In the genomic region with DNA sequence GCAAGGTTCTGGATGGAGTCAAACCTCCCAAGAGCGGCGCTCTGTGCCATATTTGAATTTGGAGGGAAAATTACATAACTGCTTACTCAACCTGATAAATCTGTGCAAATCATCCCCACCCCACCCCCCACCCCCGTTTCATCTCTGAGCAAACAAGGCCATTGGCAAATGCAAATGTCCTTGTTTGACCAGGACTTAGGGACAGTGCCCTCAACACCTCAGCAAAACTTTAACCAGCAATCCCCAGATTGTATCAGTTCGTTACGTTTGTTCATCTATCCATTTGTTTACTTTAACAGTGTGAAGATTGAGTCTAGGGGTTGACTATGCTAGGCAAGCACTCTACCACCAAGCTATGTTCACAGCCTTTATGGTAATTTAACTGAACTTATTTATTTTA, we compare ENCODE assay signal across 26 mouse cellular contexts. TPM values are rescaled to one million over a fixed set of nuclear protein-coding genes. Genes with fewer than 3 reads are reported as not detected.
A peak's percentile ranks its signal among the peaks of the same experiment; 100 is the strongest.
DNase-seq lines count a peak whose midpoint lies in the region; ATAC-seq and TF ChIP-seq lines count a peak whose summit lies in the region.
"Had no signal": no experiment of that assay in that cellular context is flagged by ENCODE, and none has a peak within 500 bp of the region (broad histone marks: within the 10 kb centered on the region; RNA-seq: fewer than 3 reads in every experiment).

No protein-coding gene starts in this region.

- no peak overlapping the region for H3K4me3 ChIP-seq in liver, adult 2 months (ENCODE audit: insufficient read depth, low read depth, low read length)
- H3K4me3 ChIP-seq in liver, embryonic 13.5 days (replicated peaks), result no peak overlapping the region
- H3K4me3 ChIP-seq in liver, embryonic 16.5 days (ENCODE audit: low read depth, low read length), result no peak overlapping the region
- H3K4me3 ChIP-seq: embryonic facial prominence, embryonic 12.5 days; embryonic facial prominence, embryonic 15.5 days; gastrocnemius, adult 2 months; heart, embryonic 12.5 days; heart, embryonic 15.5 days; hindbrain, embryonic 10.5 days; hindbrain, embryonic 13.5 days had no signal

- no peaks in the 10 kb centered on the region for H3K27me3 ChIP-seq in liver, adult 2 months (ENCODE audit: control insufficient read depth, insufficient read depth, low read length)
- peaks cover 17% of the 10 kb centered on the region; the same call in 1 of the 2 replicates for H3K27me3 ChIP-seq in liver, embryonic 13.5 days
- peaks cover 4% of the 10 kb centered on the region; the same call in 1 of the 2 replicates for H3K27me3 ChIP-seq in liver, embryonic 16.5 days (ENCODE audit: control insufficient read depth, insufficient read depth, low read depth, low read length)
- H3K27me3 ChIP-seq: embryonic facial prominence, embryonic 12.5 days; embryonic facial prominence, embryonic 15.5 days; heart, embryonic 12.5 days; heart, embryonic 15.5 days; hindbrain, embryonic 13.5 days had no signal

- no peak for TF ChIP-seq CTCF in liver, adult 2 months (IDR thresholded peaks at IDR 0.05; ENCODE audit: low read depth, low read length)

- H3K4me2 ChIP-seq in liver, embryonic 13.5 days, result no peak overlapping the region
- no peak overlapping the region for H3K4me2 ChIP-seq in liver, embryonic 16.5 days (ENCODE audit: low read depth, low read length)
- H3K4me2 ChIP-seq: embryonic facial prominence, embryonic 12.5 days; embryonic facial prominence, embryonic 15.5 days; heart, embryonic 12.5 days; heart, embryonic 15.5 days; hindbrain, embryonic 13.5 days had no signal

- no peaks in the 10 kb centered on the region for H3K9me3 ChIP-seq in liver, embryonic 13.5 days (replicated peaks)
- no peaks in the 10 kb centered on the region for H3K9me3 ChIP-seq in liver, embryonic 16.5 days (replicated peaks; ENCODE audit: control insufficient read depth, low read length)
- H3K9me3 ChIP-seq: embryonic facial prominence, embryonic 12.5 days; embryonic facial prominence, embryonic 15.5 days; heart, embryonic 12.5 days; heart, embryonic 15.5 days; hindbrain, embryonic 10.5 days; hindbrain, embryonic 13.5 days had no signal

- H3K27ac ChIP-seq in liver, adult 2 months (replicated peaks; ENCODE audit: insufficient read depth, low read depth, low read length), result peak overlapping the region; percentile 73
- no peak overlapping the region for H3K27ac ChIP-seq in liver, embryonic 13.5 days
- H3K27ac ChIP-seq in liver, embryonic 16.5 days (ENCODE audit: low read length), result no peak overlapping the region
- H3K27ac ChIP-seq: embryonic facial prominence, embryonic 12.5 days; embryonic facial prominence, embryonic 15.5 days; gastrocnemius, adult 2 months; heart, embryonic 15.5 days; hindbrain, embryonic 10.5 days; hindbrain, embryonic 13.5 days had no signal

- H3K9ac ChIP-seq in liver, adult 2 months (ENCODE audit: low read depth, low read length), result no peak overlapping the region
- H3K9ac ChIP-seq in liver, embryonic 13.5 days, result no peak overlapping the region
- H3K9ac ChIP-seq in liver, embryonic 16.5 days (ENCODE audit: low read depth, low read length), result no peak overlapping the region
- H3K9ac ChIP-seq: embryonic facial prominence, embryonic 12.5 days; embryonic facial prominence, embryonic 15.5 days; forebrain, postnatal 0 days; heart, embryonic 12.5 days; heart, embryonic 15.5 days; hindbrain, embryonic 13.5 days had no signal

- peaks cover 29% of the 10 kb centered on the region for H3K4me1 ChIP-seq in liver, adult 2 months (ENCODE audit: control insufficient read depth, insufficient read depth, low read length)
- H3K4me1 ChIP-seq in liver, embryonic 13.5 days (replicated peaks), result peaks cover 11% of the 10 kb centered on the region; the same call in 1 of the 2 replicates
- peaks cover 4% of the 10 kb centered on the region for H3K4me1 ChIP-seq in liver, embryonic 16.5 days (ENCODE audit: control insufficient read depth, low read depth, low read length)
- H3K4me1 ChIP-seq: embryonic facial prominence, embryonic 12.5 days; embryonic facial prominence, embryonic 15.5 days; hindbrain, embryonic 10.5 days; hindbrain, embryonic 13.5 days had no signal

- no peaks in the 10 kb centered on the region for H3K79me2 ChIP-seq in liver, adult 2 months (ENCODE audit: control insufficient read depth, insufficient read depth, low read length)

- TF ChIP-seq POLR2A in liver, adult 2 months (IDR thresholded peaks at IDR 0.05; ENCODE audit: extremely low read depth, insufficient read depth, low read length), result no peak

- 29% methylated on average over 5 of the region's 5 CpGs for WGBS in liver, adult 2 months
- WGBS in liver, embryonic 13.5 days (ENCODE audit: insufficient replicate concordance), result 62% methylated on average over 5 of the region's 5 CpGs
- 62% methylated on average over 5 of the region's 5 CpGs for WGBS in liver, embryonic 16.5 days (ENCODE audit: insufficient replicate concordance)

- peak; percentile 71 for ATAC-seq in liver, embryonic 13.5 days (ENCODE audit: low read depth)
- peak; percentile 82 for ATAC-seq in liver, embryonic 16.5 days (ENCODE audit: low read depth)
- no peak for ATAC-seq in monocyte, adult 5-6 weeks (replicated peaks; ENCODE audit: insufficient number of reproducible peaks, low FRiP score, low TSS enrichment, poor library complexity, severe bottlenecking)
- ATAC-seq: CD4-positive, CD25-positive, alpha-beta regulatory T cell, adult 4 months; forebrain, embryonic 14.5 days; forebrain, postnatal 0 days; hindbrain, embryonic 16.5 days had no signal

- no peaks in the 10 kb centered on the region for H3K36me3 ChIP-seq in liver, adult 2 months (ENCODE audit: control insufficient read depth, insufficient read depth, low read length)
- H3K36me3 ChIP-seq in liver, embryonic 13.5 days, result no peaks in the 10 kb centered on the region
- H3K36me3 ChIP-seq in liver, embryonic 16.5 days (ENCODE audit: control insufficient read depth, insufficient read depth), result no peaks in the 10 kb centered on the region
- H3K36me3 ChIP-seq: embryonic facial prominence, embryonic 12.5 days; embryonic facial prominence, embryonic 15.5 days; heart, embryonic 12.5 days; heart, embryonic 15.5 days; hindbrain, embryonic 10.5 days; hindbrain, embryonic 13.5 days had no signal

- DNase-seq in liver, result peak; percentile 27
- DNase-seq in liver, adult 2 months (ENCODE audit: extremely low read depth, low read depth, low spot score), result peak; percentile 94
- no peak for DNase-seq in liver, embryonic 13.5 days
- DNase-seq in adrenal gland, postnatal 25 days, result no peak
- DNase-seq in heart, adult 18-20 months, result no peak
- DNase-seq: adrenal gland, adult 2 months; adrenal gland, postnatal 36 days; cerebellum, adult 18-20 months; cerebellum, adult 9-10 months; cerebellum, postnatal 14 days; forebrain, postnatal 0 days; gastrocnemius, adult 2 months; gastrocnemius, postnatal 14 days; heart, postnatal 10 days; heart, postnatal 36 days had no signal

RNA-seq across cellular contexts. Expression of gene Stim2, which starts 32.6 kb away (rescaled TPM):
- total RNA-seq in liver, adult 2 months (2014; rRNA removed), result 13.2 and 13.7 TPM in 2 replicates
- polyA plus RNA-seq in liver, adult 2 months (2012; rRNA removed), result 7.1 and 12.2 TPM in 2 replicates
- polyA plus RNA-seq in liver, embryonic 13.5 days (2015; fragmentation: Nextera tagmentation; extraction: Ambion mirVana), result 4.8 and 5.6 TPM in 2 replicates
- 3.0 and 4.4 TPM in 2 replicates for polyA plus RNA-seq in liver, embryonic 16.5 days (2015; fragmentation: Nextera tagmentation; extraction: Ambion mirVana)
- 49.7 to 63.6 TPM (median 59.8 TPM) in 3 replicates for total RNA-seq in monocyte, adult 5-6 weeks (2017)
- 26.3 and 31.5 TPM in 2 replicates for total RNA-seq in adrenal gland, postnatal 25 days (2021)
- 10 to 100 TPM; 14.0 to 15.3 TPM for total RNA-seq in heart, adult 18-20 months (2021)

Comparison
In these comparisons a context has a peak if more than half of its experiments do, and no peak if none do; other contexts are left out.
1. DNase-seq: peak in liver (single experiment) and liver, adult 2 months (single experiment); none in liver, embryonic 13.5 days (single experiment), adrenal gland, postnatal 25 days (single experiment) and heart, adult 18-20 months (0 of 2).